Mouse (Mus musculus): ENCODE measurements around the gene Agtpbp1. TPM values are rescaled to one million over a fixed set of nuclear protein-coding genes. Genes with fewer than 3 reads are reported as not detected.

Agtpbp1 gene
- polyA plus RNA-seq, 1 experiment from 2014 or later, result 43.7 TPM

GRCm38 (mm10) chr13:59549318-59549798 lies 35.7 kb downstream of the Agtpbp1 start:
- H3K36me3 ChIP-seq, result no peaks in the 10 kb centered on the region
- no peak overlapping the region for H3K4me2 ChIP-seq (replicated peaks)
- peaks cover 9% of the 10 kb centered on the region for H3K4me1 ChIP-seq (replicated peaks)
- H3K9me3 ChIP-seq, result no peaks in the 10 kb centered on the region
- H3K27me3 ChIP-seq, result no peaks in the 10 kb centered on the region
- no peak for ATAC-seq
- no peak overlapping the region for H3K9ac ChIP-seq (replicated peaks)
- WGBS, result 63% methylated on average over 1 of the region's 1 CpGs
- H3K27ac ChIP-seq, result no peak overlapping the region
- no peak overlapping the region for H3K4me3 ChIP-seq (replicated peaks)

DNA sequence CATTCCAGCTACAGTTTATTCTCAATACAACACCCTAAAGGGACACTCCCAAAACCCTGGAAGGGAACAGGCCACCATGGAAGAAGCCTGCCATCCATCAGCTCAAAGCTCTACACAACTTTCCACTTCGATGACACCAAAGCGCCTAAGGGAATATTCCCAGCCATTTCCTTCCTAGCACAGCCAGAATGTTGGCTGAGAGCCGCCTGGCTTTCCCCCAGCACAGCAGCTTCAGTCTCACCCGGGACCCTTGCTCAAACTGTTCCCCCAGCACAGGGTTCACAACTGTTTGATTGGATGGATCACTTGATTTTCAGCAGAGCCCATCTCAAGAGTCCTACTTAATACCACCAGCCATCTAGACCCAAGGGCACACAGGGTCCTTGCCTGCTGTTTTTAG lies 37.3 kb downstream of the Agtpbp1 start:
- no peak overlapping the region for H3K4me2 ChIP-seq (replicated peaks)
- ATAC-seq, result no peak
- 93% methylated on average over 4 of the region's 4 CpGs for WGBS
- H3K9me3 ChIP-seq, result no peaks in the 10 kb centered on the region
- H3K4me3 ChIP-seq (replicated peaks), result no peak overlapping the region
- no peak overlapping the region for H3K9ac ChIP-seq (replicated peaks)
- no peaks in the 10 kb centered on the region for H3K36me3 ChIP-seq
- H3K4me1 ChIP-seq (replicated peaks), result peaks cover 9% of the 10 kb centered on the region
- no peak overlapping the region for H3K27ac ChIP-seq
- H3K27me3 ChIP-seq, result no peaks in the 10 kb centered on the region

DNA sequence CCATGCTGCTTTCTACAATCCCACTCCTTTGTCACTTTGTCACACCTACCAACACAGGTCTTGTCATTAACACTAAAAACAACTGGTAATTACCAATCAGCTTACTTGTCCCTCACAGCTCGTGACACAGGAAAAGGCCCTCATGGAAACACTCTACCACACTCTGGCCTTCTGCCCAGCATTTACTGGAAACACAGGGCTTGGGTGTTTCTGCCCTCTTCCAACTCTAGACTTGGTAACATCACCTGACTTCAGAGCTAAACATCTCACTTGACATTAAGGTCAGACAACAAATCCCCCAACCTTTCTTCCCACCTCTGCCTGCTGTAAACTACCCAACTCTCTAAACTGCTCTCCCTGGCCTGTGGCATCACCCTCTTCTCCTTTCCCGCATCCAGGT lies 37.9 kb downstream of the Agtpbp1 start:
- 87% methylated on average over 2 of the region's 2 CpGs for WGBS

GRCm38 (mm10) chr13:59542411-59542810 lies 42.6 kb downstream of the Agtpbp1 start:
- Histone ChIP-seq H3K9me3 (no peaks in the 10 kb centered on the region), H3K36me3 (no peaks in the 10 kb centered on the region), H3K4me1 (replicated peaks) (peaks cover 3% of the 10 kb centered on the region; the same call in 1 of the 2 replicates), H3K27ac (no peak overlapping the region), H3K9ac (replicated peaks) (no peak overlapping the region), H3K4me2 (replicated peaks) (no peak overlapping the region), H3K27me3 (no peaks in the 10 kb centered on the region), H3K4me3 (replicated peaks) (no peak overlapping the region)
- ATAC-seq, result no peak
- whole genome bisulfite sequencing, result 89% methylated on average over 10 of the region's 10 CpGs

More for the DNA sequence above, 37.9 kb downstream of the Agtpbp1 start:
- peaks cover 9% of the 10 kb centered on the region for H3K4me1 ChIP-seq (replicated peaks)
- H3K4me2 ChIP-seq (replicated peaks), result no peak overlapping the region
- no peaks in the 10 kb centered on the region for H3K9me3 ChIP-seq
- H3K36me3 ChIP-seq, result no peaks in the 10 kb centered on the region
- no peak overlapping the region for H3K9ac ChIP-seq (replicated peaks)
- ATAC-seq, result no peak
- no peaks in the 10 kb centered on the region for H3K27me3 ChIP-seq
- H3K27ac ChIP-seq, result no peak overlapping the region
- no peak overlapping the region for H3K4me3 ChIP-seq (replicated peaks)

DNA sequence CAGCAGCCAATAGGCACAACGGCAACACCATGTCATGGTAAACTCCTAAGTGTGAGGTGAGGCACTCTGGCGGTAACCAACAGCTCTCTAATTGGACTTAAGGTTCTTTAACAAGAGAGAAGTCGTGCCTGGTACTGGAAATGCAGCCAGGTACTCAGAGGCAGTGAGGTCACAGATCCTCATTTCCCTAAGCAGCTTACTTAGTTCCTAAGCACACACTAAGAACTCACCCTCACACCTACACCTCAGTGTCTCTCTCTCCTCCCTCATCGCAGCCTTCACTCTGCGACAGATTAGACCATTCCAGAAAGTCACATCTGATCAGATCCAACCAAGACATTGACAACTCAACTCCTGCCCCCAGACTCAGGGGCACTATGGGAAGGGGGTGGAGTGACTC lies 45.0 kb downstream of the Agtpbp1 start:
- Histone ChIP-seq H3K36me3 (peaks cover 7% of the 10 kb centered on the region), H3K4me1 (replicated peaks) (0 out of 2 replicates have a peak, but pooled peaks cover 3% of the 10 kb centered on the region), H3K4me2 (replicated peaks) (no peak overlapping the region), H3K9ac (replicated peaks) (no peak overlapping the region), H3K27me3 (no peaks in the 10 kb centered on the region), H3K27ac (no peak overlapping the region), H3K4me3 (replicated peaks) (no peak overlapping the region), H3K9me3 (no peaks in the 10 kb centered on the region)
- no peak for ATAC-seq
- 74% methylated on average over 5 of the region's 5 CpGs for WGBS

GRCm38 (mm10) chr13:59538661-59539060 lies 46.4 kb downstream of the Agtpbp1 start:
- WGBS, result 95% methylated on average over 5 of the region's 5 CpGs
- no peaks in the 10 kb centered on the region for H3K27me3 ChIP-seq
- no peak for ATAC-seq

DNA sequence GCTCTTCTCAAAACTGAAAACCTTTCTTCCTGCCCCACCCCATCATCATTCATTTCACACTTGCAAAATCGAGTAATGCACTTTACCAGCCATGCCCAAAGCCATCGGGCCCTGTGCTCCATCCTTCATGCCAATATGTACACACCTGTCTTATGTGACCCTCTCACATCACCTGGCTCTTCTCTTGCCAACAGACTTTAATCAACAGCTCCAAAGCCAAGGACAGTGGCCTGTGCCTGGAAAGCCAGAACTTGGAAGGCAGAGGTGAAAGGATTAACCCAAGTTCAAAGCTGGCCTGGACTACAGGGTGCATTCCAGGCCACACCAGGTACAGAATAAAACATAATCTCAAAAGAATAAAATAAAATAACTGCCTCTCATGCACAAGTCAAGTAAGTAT lies 48.4 kb downstream of the Agtpbp1 start:
- no peaks in the 10 kb centered on the region for H3K9me3 ChIP-seq
- ATAC-seq, result no peak
- no peaks in the 10 kb centered on the region for H3K4me1 ChIP-seq (replicated peaks)
- H3K27me3 ChIP-seq, result no peaks in the 10 kb centered on the region
- no peak overlapping the region for H3K27ac ChIP-seq
- H3K4me2 ChIP-seq (replicated peaks), result no peak overlapping the region
- no peak overlapping the region for H3K9ac ChIP-seq (replicated peaks)
- WGBS, result 87% methylated on average over 2 of the region's 2 CpGs
- peaks cover 19% of the 10 kb centered on the region for H3K36me3 ChIP-seq
- H3K4me3 ChIP-seq (replicated peaks), result no peak overlapping the region

More at GRCm38 (mm10) chr13:59538661-59539060, 46.4 kb downstream of the Agtpbp1 start:
- no peak overlapping the region for H3K4me2 ChIP-seq (replicated peaks)
- no peak overlapping the region for H3K9ac ChIP-seq (replicated peaks)
- H3K27ac ChIP-seq, result no peak overlapping the region
- H3K4me1 ChIP-seq (replicated peaks), result no peaks in the 10 kb centered on the region
- H3K9me3 ChIP-seq, result no peaks in the 10 kb centered on the region
- H3K36me3 ChIP-seq, result peaks cover 7% of the 10 kb centered on the region
- no peak overlapping the region for H3K4me3 ChIP-seq (replicated peaks)

GRCm38 (mm10) chr13:59535746-59536145 lies 49.3 kb downstream of the Agtpbp1 start:
- ATAC-seq, result no peak
- H3K27me3 ChIP-seq, result no peaks in the 10 kb centered on the region
- H3K4me2 ChIP-seq (replicated peaks), result no peak overlapping the region
- no peaks in the 10 kb centered on the region for H3K4me1 ChIP-seq (replicated peaks)
- H3K27ac ChIP-seq, result no peak overlapping the region
- WGBS, result 88% methylated on average over 6 of the region's 6 CpGs
- peaks cover 22% of the 10 kb centered on the region for H3K36me3 ChIP-seq
- H3K4me3 ChIP-seq (replicated peaks), result no peak overlapping the region
- no peak overlapping the region for H3K9ac ChIP-seq (replicated peaks)
- H3K9me3 ChIP-seq, result no peaks in the 10 kb centered on the region

DNA sequence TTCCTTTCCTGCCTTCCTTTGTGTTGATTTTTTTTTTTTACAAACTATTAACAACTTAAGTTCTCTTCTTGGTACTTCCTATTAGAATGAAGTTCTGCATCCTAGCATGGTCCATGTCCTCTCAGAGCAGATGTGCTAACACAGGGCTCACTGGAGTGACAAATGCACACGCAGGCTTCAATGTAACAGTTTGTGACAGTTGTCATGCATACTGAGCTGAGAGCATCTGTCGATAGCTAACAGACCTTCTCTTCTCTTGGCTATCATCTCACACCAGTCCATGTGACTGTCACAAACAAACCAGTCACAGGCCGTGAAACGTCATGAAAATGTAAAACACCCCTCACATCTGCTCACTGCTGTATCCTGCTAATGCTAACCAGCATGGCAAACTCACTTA lies 50.7 kb downstream of the Agtpbp1 start:
- peaks cover 25% of the 10 kb centered on the region for H3K36me3 ChIP-seq
- H3K27ac ChIP-seq, result no peak overlapping the region
- no peaks in the 10 kb centered on the region for H3K27me3 ChIP-seq
- no peak overlapping the region for H3K4me2 ChIP-seq (replicated peaks)
- no peak overlapping the region for H3K4me3 ChIP-seq (replicated peaks)
- no peak overlapping the region for H3K9ac ChIP-seq (replicated peaks)
- 80% methylated on average over 4 of the region's 4 CpGs for WGBS
- H3K4me1 ChIP-seq (replicated peaks), result no peaks in the 10 kb centered on the region
- ATAC-seq, result no peak
- no peaks in the 10 kb centered on the region for H3K9me3 ChIP-seq

- ATAC-seq, result no peak
- no peak overlapping the region for H3K9ac ChIP-seq (replicated peaks)
- no peak overlapping the region for H3K4me3 ChIP-seq (replicated peaks)
- no peaks in the 10 kb centered on the region for H3K27me3 ChIP-seq
- H3K9me3 ChIP-seq, result no peaks in the 10 kb centered on the region
- peaks cover 25% of the 10 kb centered on the region for H3K36me3 ChIP-seq
- H3K4me1 ChIP-seq (replicated peaks), result no peaks in the 10 kb centered on the region
- H3K4me2 ChIP-seq (replicated peaks), result no peak overlapping the region
- 88% methylated on average over 6 of the region's 6 CpGs for WGBS
- no peak overlapping the region for H3K27ac ChIP-seq
Observed at GRCm38 (mm10) chr13:59533331-59533730, 51.7 kb downstream of the Agtpbp1 start.

DNA sequence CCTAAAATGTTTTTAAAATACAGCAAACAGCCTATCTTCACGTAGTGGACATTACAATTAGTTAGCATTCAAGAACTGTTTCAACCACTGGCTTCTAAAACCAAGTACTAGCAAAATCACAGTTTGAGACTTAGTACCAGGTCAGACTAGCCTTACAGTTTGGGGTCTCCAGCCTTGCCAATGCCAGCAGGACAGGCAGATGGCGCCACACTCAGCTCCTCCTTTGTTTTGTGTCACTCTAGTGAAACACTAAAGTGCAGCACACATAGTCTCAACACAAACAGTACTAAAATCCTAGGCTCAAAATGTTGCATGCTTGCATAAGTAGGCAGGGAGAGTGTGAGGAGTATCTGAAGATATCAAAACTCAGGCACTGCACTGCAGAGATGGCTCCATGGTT lies 53.8 kb downstream of the Agtpbp1 start:
- Histone ChIP-seq H3K9me3 (no peaks in the 10 kb centered on the region), H3K4me3 (replicated peaks) (no peak overlapping the region), H3K4me2 (replicated peaks) (no peak overlapping the region), H3K36me3 (peaks cover 44% of the 10 kb centered on the region), H3K27ac (no peak overlapping the region), H3K9ac (replicated peaks) (no peak overlapping the region), H3K4me1 (replicated peaks) (no peaks in the 10 kb centered on the region), H3K27me3 (no peaks in the 10 kb centered on the region)
- no peak for ATAC-seq
- 67% methylated on average over 2 of the region's 2 CpGs for WGBS

DNA sequence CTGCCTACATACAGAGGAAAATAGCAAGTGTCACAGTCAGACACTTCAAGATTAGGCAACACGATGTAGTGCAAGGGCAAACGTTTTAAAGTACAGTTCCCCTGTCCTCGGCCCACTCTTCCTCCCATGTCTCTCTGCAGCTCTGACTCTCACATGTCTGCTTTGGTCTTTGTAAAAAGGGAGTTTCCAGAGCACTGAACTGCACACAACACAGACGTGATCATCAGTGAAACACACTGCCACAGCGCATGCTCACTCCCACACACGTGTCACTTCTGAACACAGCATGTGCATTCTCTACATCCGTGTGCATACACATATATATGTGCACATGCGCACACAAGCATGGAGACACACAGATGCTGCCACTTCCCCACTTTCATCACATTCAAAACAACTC lies 54.5 kb downstream of the Agtpbp1 start:
- 93% methylated on average over 8 of the region's 8 CpGs for WGBS
- H3K4me1 ChIP-seq (replicated peaks), result no peaks in the 10 kb centered on the region
- no peak overlapping the region for H3K27ac ChIP-seq
- no peak overlapping the region for H3K4me3 ChIP-seq (replicated peaks)
- H3K27me3 ChIP-seq, result no peaks in the 10 kb centered on the region
- H3K9me3 ChIP-seq, result no peaks in the 10 kb centered on the region
- H3K4me2 ChIP-seq (replicated peaks), result no peak overlapping the region
- no peak overlapping the region for H3K9ac ChIP-seq (replicated peaks)
- ATAC-seq, result no peak
- H3K36me3 ChIP-seq, result peaks cover 44% of the 10 kb centered on the region
